Mouse (Mus musculus) spleen, postnatal 10 days (tissue): ENCODE data around the gene Zfp362.

Experiments
- DNase-seq, 2 experiments: peaks; one replicate each; pipeline ENCODE4 v3.0.0; 2021 to 2022; ENCODE audit warnings: low spot score in 2 of 2

Gene Zfp362

GRCm38 (mm10) chr4:128801675-128802465 lies 4.0 kb downstream of the Zfp362 start:
- DNase-seq: no peak

GRCm38 (mm10) chr4:128796788-128797187 lies 9.1 kb downstream of the Zfp362 start:
- DNase-seq: no peak

- DNase-seq: peak in 1 of 2 experiments; percentile 26
These were observed 10.2 kb downstream of the Zfp362 start for GRCm38 (mm10) chr4:128795596-128795995.

- DNase-seq: no peak
These were observed 11.6 kb downstream of the Zfp362 start for GRCm38 (mm10) chr4:128794198-128794597.

- DNase-seq: peak in 1 of 2 experiments; percentile 13
These were observed 12.1 kb downstream of the Zfp362 start for GRCm38 (mm10) chr4:128793710-128794109.

GRCm38 (mm10) chr4:128789646-128790045 lies 16.2 kb downstream of the Zfp362 start:
- DNase-seq: no peak

GRCm38 (mm10) chr4:128788108-128788507 lies 17.7 kb downstream of the Zfp362 start:
- DNase-seq: no peak

GRCm38 (mm10) chr4:128787023-128787939 lies 18.6 kb downstream of the Zfp362 start:
- no peak for DNase-seq

- peak in 1 of 2 experiments; percentile 13 for DNase-seq
These were observed 19.8 kb downstream of the Zfp362 start for GRCm38 (mm10) chr4:128785921-128786654.

- DNase-seq: no peak
These were observed 20.8 kb downstream of the Zfp362 start for GRCm38 (mm10) chr4:128784950-128785631.

- DNase-seq: no peak
These were observed 23.2 kb downstream of the Zfp362 start for GRCm38 (mm10) chr4:128782645-128783044.

- DNase-seq: no peak
These were observed 23.8 kb downstream of the Zfp362 start for GRCm38 (mm10) chr4:128782037-128782436.

GRCm38 (mm10) chr4:128777593-128777992 lies 28.3 kb downstream of the Zfp362 start:
- DNase-seq: no peak

- peak; percentile 85 to 87 for DNase-seq
These were observed 29.1 kb downstream of the Zfp362 start for GRCm38 (mm10) chr4:128776568-128777289.

GRCm38 (mm10) chr4:128774467-128774866 lies 31.4 kb downstream of the Zfp362 start:
- DNase-seq: peak; percentile 61 to 79

GRCm38 (mm10) chr4:128773820-128774219 lies 32.0 kb downstream of the Zfp362 start:
- DNase-seq: no peak

GRCm38 (mm10) chr4:128770698-128771097 lies 35.1 kb downstream of the Zfp362 start:
- no peak for DNase-seq

- DNase-seq: no peak
These were observed 36.1 kb downstream of the Zfp362 start for GRCm38 (mm10) chr4:128769569-128770355.

- DNase-seq: no peak
These were observed 37.7 kb downstream of the Zfp362 start for GRCm38 (mm10) chr4:128768120-128768519.

- no peak for DNase-seq
These were observed 38.9 kb downstream of the Zfp362 start for GRCm38 (mm10) chr4:128766929-128767328.
